Mouse (Mus musculus): ENCODE measurements around the gene Mrap.

DNA sequence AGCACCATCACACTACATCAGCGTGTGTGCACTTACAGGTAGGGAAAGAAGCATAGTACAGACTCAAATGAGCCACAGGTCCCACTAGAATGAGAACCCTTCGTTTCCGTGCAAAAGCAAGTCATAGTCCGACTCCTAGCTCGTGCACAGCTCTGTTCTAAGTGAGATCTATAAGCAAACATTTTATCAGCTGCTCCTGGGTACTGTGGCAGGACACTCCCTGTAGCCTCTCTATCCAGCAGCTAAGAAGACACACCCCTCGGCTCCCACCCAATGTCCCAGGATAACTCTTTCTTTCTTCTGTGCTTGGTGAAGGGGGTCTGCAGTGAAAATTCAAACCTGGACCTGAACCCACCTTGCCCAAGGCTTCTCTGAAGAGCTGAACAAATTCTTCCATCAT lies 50.6 kb downstream of the Mrap start:
- TF ChIP-seq CTCF (IDR thresholded peaks at IDR 0.05; ENCODE audit: low read depth): no peak
- TF ChIP-seq EP300 (IDR thresholded peaks at IDR 0.05; ENCODE audit: low read depth): no peak

Data from heart, postnatal 0 days (tissue).